Mouse (Mus musculus): ENCODE data around the gene Cul4a.
"Not testable (repeated sequence)": the region's sequence is repeated elsewhere in the genome, so short reads cannot be mapped to it uniquely, and the experiment has no call there.

The Cul4a gene

GRCm38 (mm10) chr8:13105087-13105881 lies at the start of gene Cul4a, which contains the start of gene Pcid2:
Cul4a (plus strand) TSS chr8:13105621.
Pcid2 (minus strand) TSS chr8:13105459.
- peak; percentile 99 for DNase-seq (ENCODE audit: inconsistent ontology term)

GRCm38 (mm10) chr8:13057351-13057750 lies 48.1 kb upstream of the Cul4a start:
- no peak for DNase-seq (ENCODE audit: inconsistent ontology term)

- DNase-seq (ENCODE audit: inconsistent ontology term), result no peak
Measured at GRCm38 (mm10) chr8:13060441-13061150, 44.8 kb upstream of the Cul4a start, which contains the start of gene Proz. Proz (plus strand) TSS chr8:13060914.

DNA sequence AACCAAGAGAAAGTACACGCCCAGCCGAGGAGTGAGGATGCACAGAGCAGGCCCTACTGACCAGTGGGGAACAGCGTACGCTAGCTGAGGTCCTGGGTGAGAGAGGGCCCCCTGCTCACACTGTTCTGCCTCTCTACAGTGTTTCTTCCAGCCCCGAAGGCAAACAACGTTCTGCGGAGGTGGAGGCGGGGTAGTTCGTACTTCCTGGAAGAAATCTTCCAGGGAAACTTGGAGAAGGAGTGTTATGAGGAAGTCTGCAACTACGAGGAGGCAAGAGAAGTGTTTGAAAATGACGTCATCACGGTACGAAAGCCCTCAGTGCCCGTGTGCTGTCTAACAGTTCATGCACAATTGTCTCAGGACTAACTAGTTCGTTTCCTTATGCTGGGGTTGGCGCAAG lies 42.3 kb upstream of the Cul4a start:
- DNase-seq (ENCODE audit: inconsistent ontology term), result no peak

- DNase-seq (ENCODE audit: inconsistent ontology term), result no peak
Measured at GRCm38 (mm10) chr8:13073255-13073654, 32.2 kb upstream of the Cul4a start.

DNA sequence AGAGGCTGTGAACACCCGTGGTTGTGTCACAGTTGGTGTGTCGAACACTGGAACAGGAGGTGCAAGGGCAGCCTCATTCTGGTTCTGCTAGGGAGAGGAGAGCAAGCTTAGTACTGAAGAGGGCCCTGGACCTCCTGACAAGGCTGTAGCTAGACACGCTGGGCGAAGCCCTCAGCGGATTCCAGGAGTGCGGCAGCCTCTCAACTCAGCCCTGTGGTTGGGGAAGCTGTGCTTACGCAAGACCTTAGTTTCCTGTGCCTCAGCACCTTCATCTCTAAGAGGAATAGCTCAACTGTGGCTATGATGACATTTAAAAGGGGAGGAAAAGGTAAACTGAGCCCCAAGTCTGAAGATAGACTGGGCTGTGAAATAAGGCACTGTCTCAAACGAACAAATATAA lies 30.4 kb upstream of the Cul4a start:
- DNase-seq (ENCODE audit: inconsistent ontology term), result no peak

GRCm38 (mm10) chr8:13075579-13075978 lies 29.8 kb upstream of the Cul4a start:
- DNase-seq (ENCODE audit: inconsistent ontology term), result not testable (repeated sequence)

GRCm38 (mm10) chr8:13077542-13077941 lies 27.9 kb upstream of the Cul4a start:
- DNase-seq (ENCODE audit: inconsistent ontology term), result no peak

DNA sequence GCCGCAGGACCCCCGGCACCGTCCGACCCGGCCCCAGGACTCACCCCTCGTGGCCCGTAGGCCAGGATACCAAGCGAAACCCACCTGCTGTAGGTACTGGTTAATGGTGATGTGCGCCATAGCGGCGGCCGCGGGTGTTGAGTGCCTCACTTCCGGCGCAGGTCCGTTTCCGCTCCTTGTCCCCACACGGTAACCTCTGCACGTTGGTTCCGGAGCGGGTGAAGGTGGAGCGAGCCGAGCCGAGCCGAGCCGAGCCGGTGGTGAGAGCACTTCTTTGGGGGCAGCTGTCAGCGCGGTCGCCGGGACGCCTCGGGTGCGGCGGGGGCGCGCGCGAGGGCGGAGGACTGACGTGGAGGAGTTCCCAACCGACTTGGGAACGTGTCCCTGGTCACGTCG lies 732 bp upstream of the Cul4a start:
- peak; percentile 95 for DNase-seq (ENCODE audit: inconsistent ontology term)

- DNase-seq (ENCODE audit: inconsistent ontology term), result no peak
Measured at GRCm38 (mm10) chr8:13105908-13106551, 609 bp downstream of the Cul4a start.

GRCm38 (mm10) chr8:13107990-13108638 lies 2.7 kb downstream of the Cul4a start:
- DNase-seq (ENCODE audit: inconsistent ontology term), result no peak

- DNase-seq (ENCODE audit: inconsistent ontology term), result no peak
Measured at GRCm38 (mm10) chr8:13108967-13109366, 3.5 kb downstream of the Cul4a start.

- DNase-seq (ENCODE audit: inconsistent ontology term), result no peak
Measured at GRCm38 (mm10) chr8:13109416-13109960, 4.1 kb downstream of the Cul4a start.

GRCm38 (mm10) chr8:13111917-13112316 lies 6.5 kb downstream of the Cul4a start:
- DNase-seq (ENCODE audit: inconsistent ontology term), result no peak

- no peak for DNase-seq (ENCODE audit: inconsistent ontology term)
Measured at GRCm38 (mm10) chr8:13113232-13113631, 7.8 kb downstream of the Cul4a start.

GRCm38 (mm10) chr8:13117096-13117495 lies 11.7 kb downstream of the Cul4a start:
- no peak for DNase-seq (ENCODE audit: inconsistent ontology term)

GRCm38 (mm10) chr8:13118516-13118915 lies 13.1 kb downstream of the Cul4a start:
- no peak for DNase-seq (ENCODE audit: inconsistent ontology term)

GRCm38 (mm10) chr8:13120882-13121665 lies 15.7 kb downstream of the Cul4a start:
- DNase-seq (ENCODE audit: inconsistent ontology term), result no peak

- no peak for DNase-seq (ENCODE audit: inconsistent ontology term)
Measured at GRCm38 (mm10) chr8:13122887-13123421, 17.5 kb downstream of the Cul4a start.

DNA sequence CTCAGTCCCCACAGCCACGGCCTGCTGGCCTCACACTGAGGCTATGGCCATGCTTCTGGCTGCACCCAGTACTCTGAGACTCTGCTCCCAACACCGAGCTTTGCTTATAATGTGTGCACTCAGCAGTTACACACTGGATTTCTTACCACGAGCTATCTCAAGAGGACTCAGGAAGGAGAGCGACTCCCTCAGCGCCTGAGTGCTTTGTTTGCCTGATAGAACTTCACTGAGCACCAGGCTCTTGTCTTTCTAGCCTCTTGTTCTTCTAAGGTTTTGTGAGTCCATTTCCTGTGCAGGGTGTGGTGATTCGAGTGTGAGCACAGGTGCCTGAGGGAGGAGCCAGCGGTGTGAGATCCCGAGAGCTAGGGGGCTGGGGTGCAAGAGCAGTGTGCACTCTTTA lies 19.5 kb downstream of the Cul4a start:
- no peak for DNase-seq (ENCODE audit: inconsistent ontology term)

DNA sequence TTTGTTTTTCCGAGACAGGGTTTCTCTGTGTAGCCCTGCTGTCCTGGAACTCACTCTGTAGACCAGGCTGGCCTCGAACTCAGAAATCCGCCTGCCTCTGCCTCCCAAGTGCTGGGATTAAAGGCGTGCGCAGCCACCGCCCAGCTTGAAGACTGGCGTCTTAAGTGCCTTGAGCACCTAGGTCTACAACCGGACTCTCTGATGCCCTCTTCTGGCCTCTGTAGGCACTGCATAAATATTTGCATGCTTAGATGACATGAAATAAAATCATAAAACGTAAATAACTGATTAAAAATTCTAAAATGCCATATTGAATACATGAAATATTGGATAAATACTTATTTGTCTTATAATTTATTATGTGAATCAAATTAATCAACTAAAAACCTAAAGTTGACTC lies 26.8 kb downstream of the Cul4a start:
- DNase-seq (ENCODE audit: inconsistent ontology term), result peak; percentile 11

Measured in Muller cell, postnatal 12 days (primary cell).